Mouse (Mus musculus): ENCODE results near the gene Ulk4. TPM values are rescaled to one million over a fixed set of nuclear protein-coding genes. Genes with fewer than 3 reads are reported as not detected.
"Not testable (repeated sequence)": the region's sequence is repeated elsewhere in the genome, so short reads cannot be mapped to it uniquely, and the experiment has no call there.

Ulk4 gene
- polyA plus RNA-seq, 1 experiment = 7.3 TPM

DNA sequence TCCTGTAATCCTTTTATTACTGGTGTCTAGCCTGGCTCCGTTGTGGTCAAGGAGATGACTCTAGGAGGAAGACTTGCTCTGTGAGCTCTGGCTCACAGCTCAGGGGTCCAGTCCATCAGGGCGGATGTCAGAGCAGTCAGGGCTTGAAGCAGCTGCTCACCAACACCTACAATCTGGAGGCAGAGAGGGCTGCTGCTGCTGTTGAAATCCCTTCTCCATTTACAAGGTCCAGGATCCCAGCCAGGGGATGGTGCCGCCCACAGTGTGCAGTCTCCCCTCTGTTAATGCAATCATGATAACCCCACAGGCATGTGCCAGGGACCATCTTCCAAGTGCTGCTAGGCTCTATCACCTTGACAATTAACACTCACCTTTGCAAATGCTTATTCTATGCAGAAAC is 220.5 kb downstream of the Ulk4 start:
- TF ChIP-seq CTCF (IDR thresholded peaks at IDR 0.05; ENCODE audit: extremely low read depth, insufficient read depth, low read length) (no peak), POLR2A (IDR thresholded peaks at IDR 0.05; ENCODE audit: extremely low read depth, insufficient read depth, low read length) (no peak)
- Histone ChIP-seq H3K4me3 (ENCODE audit: insufficient read depth, low read length) (no peak overlapping the region), H3K4me1 (ENCODE audit: control insufficient read depth, insufficient read depth, low read length) (no peaks in the 10 kb centered on the region), H3K27ac (ENCODE audit: insufficient read depth, low read length) (no peak overlapping the region)

DNA sequence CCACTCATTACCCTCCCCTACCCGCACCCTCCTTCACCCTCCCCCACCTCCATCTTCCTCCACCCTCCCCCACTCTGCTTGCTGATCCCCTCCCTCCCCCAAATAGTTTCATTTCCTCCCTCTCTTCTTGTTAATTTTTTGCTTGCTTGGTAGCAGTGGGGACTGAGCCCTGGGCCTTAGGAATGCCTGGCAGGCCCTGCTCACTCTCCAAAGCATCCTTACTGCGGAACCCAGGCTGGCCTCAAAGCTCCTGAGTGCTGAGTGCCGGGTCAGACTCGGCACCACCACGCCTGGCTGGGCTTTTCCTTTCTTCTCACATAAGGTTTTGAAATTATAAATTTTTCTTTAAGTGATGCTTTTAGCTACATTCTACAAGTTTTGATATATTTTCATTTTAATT is 221.0 kb downstream of the Ulk4 start:
- Histone ChIP-seq H3K4me1 (ENCODE audit: control insufficient read depth, insufficient read depth, low read length) (no peaks in the 10 kb centered on the region), H3K27ac (ENCODE audit: insufficient read depth, low read length) (no peak overlapping the region)
- no peak for TF ChIP-seq CTCF (IDR thresholded peaks at IDR 0.05; ENCODE audit: extremely low read depth, insufficient read depth, low read length)

DNA sequence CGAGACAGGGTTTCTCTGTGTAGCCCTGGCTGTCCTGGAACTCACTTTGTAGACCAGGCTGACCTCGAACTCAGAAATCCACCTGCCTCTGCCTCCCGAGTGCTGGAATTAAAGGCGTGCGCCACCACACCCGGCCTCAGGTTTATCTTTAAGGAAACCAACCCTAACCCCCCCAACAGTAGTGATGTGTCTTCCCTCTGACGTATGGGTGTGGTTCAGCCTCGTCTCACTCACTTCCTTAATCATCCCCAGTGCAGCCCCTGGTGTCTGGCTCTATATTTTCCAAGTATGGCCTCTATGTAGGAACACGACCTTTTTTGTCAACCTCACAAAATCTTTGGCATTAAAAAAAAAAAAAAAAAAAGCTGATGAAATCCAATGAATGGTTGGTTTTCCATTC is 231.3 kb downstream of the Ulk4 start:
- not testable (repeated sequence) for H3K4me1 ChIP-seq (ENCODE audit: control insufficient read depth, insufficient read depth, low read length); H3K4me3 ChIP-seq (ENCODE audit: insufficient read depth, low read length)

More for the DNA sequence above, 221.0 kb downstream of the Ulk4 start:
- no peak overlapping the region for H3K4me3 ChIP-seq (ENCODE audit: insufficient read depth, low read length)

DNA sequence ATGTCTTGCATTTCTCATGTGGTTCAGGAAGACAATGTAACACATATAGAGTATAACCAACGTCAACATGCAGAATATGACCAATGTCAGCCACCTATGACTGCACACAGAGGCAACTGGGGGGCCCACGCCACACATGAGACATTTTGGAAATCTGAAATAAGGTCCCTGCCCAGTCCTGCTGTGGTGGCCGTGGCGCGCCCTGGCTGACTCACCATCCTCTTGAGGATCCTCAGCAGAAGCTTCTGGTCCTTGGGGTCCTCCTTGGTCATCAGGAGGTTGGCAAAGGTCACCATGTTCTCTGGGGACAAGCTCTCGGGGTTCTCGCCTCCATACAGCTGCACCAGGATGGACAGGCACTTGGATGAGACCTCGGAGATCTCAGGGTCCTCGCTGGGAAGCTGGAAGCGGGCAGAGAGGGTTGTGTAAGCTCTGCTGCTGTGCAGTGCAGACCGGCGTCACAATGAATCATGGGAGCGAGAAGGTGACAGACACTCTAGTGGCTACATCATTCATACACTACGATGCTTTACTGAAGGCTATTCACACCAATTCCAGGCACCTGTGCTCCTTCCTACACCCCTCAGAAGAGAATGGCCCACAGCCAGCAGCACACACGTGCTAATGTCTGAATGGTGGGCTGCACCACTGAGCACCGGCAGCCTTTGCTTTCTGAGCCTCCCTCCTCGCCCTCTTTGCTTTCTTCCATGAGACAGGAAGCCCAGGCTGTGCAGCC is 232.4 kb downstream of the Ulk4 start:
- H3K4me3 ChIP-seq (ENCODE audit: insufficient read depth, low read length) = no peak overlapping the region
- H3K27ac ChIP-seq (ENCODE audit: insufficient read depth, low read length) = no peak overlapping the region
- TF ChIP-seq POLR2A (IDR thresholded peaks at IDR 0.05; ENCODE audit: extremely low read depth, insufficient read depth, low read length) (no peak), CTCF (IDR thresholded peaks at IDR 0.05; ENCODE audit: extremely low read depth, insufficient read depth, low read length) (no peak)
- peaks cover 3% of the 10 kb centered on the region for H3K4me1 ChIP-seq (ENCODE audit: control insufficient read depth, insufficient read depth, low read length)

More for the DNA sequence above, 231.3 kb downstream of the Ulk4 start:
- H3K27ac ChIP-seq (ENCODE audit: insufficient read depth, low read length) = not testable (repeated sequence)

DNA sequence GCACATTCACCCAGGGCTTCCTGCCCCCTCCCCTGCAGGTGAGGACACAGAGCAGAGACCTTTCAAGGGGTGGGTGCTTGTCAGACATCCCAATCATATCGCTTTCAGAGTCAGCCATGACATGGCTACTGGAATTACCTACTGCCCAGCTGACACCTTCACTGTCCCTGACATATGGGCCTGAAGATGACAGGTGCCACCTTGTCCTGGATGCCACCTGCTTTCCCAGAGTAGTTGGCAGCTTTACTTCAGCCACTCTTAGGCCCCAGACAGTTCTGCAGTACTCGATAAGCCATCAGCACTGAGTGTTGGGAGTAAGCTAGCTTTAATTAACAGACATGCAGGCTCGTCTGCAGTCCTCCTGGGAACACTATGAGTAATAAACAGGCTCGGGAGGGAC is 234.0 kb downstream of the Ulk4 start:
- no peak overlapping the region for H3K4me3 ChIP-seq (ENCODE audit: insufficient read depth, low read length)
- H3K4me1 ChIP-seq (ENCODE audit: control insufficient read depth, insufficient read depth, low read length) = peaks cover 3% of the 10 kb centered on the region
- no peak overlapping the region for H3K27ac ChIP-seq (ENCODE audit: insufficient read depth, low read length)
- no peak for TF ChIP-seq POLR2A (IDR thresholded peaks at IDR 0.05; ENCODE audit: extremely low read depth, insufficient read depth, low read length)
- TF ChIP-seq CTCF (IDR thresholded peaks at IDR 0.05; ENCODE audit: extremely low read depth, insufficient read depth, low read length) = no peak

DNA sequence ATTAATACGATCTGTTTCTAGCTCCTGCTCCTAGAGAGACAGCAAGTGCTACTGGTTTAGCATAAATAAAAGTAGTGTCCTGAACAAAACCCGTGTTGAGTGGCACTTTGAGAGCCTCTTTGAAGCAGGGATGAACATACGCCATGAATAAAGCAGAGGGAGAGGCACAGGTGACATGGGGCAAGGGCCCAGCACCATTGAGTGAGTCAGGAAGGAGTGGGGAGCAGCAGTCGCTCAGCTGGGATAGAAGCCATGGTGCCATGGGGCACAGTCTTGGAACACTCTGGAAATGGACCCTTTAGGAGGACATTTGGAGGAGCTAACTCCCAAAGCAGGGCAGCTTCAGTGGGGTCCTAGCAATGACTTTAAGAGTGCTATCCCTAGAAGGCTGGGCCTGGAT is 238.6 kb downstream of the Ulk4 start:
- Histone ChIP-seq H3K27ac (ENCODE audit: insufficient read depth, low read length) (no peak overlapping the region), H3K4me1 (ENCODE audit: control insufficient read depth, insufficient read depth, low read length) (no peaks in the 10 kb centered on the region), H3K4me3 (ENCODE audit: insufficient read depth, low read length) (no peak overlapping the region)
- TF ChIP-seq CTCF (IDR thresholded peaks at IDR 0.05; ENCODE audit: extremely low read depth, insufficient read depth, low read length) (no peak), POLR2A (IDR thresholded peaks at IDR 0.05; ENCODE audit: extremely low read depth, insufficient read depth, low read length) (no peak)

DNA sequence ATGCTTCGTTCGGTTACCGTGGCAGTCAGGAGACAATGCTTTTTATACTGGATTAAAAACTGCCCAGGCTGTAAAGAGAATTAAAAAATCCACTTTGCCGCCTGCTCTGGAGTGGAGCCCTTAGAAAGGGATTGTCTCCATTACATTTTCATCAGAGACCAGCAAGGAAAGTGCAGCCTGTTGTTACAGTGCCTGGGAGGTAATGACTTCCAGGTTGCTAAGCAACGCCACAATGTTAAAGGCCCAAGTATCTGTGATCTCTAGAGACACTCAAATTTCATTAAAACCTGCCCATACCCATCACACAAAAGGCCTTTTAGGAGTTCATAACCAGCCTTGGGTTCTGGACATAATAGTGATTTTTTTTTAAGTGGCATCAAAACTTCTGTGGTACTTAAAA is 239.0 kb downstream of the Ulk4 start:
- TF ChIP-seq POLR2A (IDR thresholded peaks at IDR 0.05; ENCODE audit: extremely low read depth, insufficient read depth, low read length) = no peak
- Histone ChIP-seq H3K4me1 (ENCODE audit: control insufficient read depth, insufficient read depth, low read length) (no peaks in the 10 kb centered on the region), H3K4me3 (ENCODE audit: insufficient read depth, low read length) (no peak overlapping the region), H3K27ac (ENCODE audit: insufficient read depth, low read length) (no peak overlapping the region)

DNA sequence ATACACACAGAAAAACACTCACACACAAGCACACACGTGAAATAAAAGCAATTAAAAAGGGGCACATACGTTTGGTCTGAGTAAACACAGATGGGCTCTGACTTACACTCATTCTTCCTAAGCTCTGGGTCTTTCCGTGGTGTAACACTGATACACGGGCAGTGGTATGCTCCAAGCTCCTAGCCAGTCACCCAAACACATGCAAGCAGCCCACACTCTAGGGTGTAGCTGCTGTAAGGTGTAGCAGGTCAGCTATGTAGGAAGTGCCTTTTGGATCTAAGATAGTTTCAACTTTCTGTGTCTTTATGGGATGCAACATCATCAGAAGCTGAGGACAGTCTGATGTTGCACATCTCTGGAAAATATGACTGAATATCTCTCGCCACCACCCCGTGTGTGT is 241.7 kb downstream of the Ulk4 start:
- H3K4me1 ChIP-seq (ENCODE audit: control insufficient read depth, insufficient read depth, low read length) = no peaks in the 10 kb centered on the region

DNA sequence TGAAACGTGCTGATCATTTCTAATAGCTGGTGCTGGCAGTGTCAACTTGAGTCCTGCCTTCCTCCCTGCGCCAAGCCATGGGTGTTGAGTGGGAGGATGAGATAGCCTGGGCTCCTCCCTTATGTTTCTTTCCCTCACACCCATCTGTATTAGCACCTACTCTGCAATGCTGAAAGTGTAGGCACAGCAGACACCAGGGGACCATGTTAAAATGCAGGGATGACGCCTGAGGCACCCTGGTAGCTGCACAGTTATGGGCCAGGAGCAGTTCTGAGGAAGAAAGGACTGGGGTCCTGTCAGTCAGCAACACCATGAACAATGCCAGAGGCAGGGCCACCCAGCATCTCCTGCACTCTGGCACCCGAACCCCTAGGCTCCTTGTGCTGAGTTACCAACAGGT is 243.4 kb downstream of the Ulk4 start:
- TF ChIP-seq POLR2A (IDR thresholded peaks at IDR 0.05; ENCODE audit: extremely low read depth, insufficient read depth, low read length) = no peak
- TF ChIP-seq CTCF (IDR thresholded peaks at IDR 0.05; ENCODE audit: extremely low read depth, insufficient read depth, low read length) = no peak
- Histone ChIP-seq H3K4me1 (ENCODE audit: control insufficient read depth, insufficient read depth, low read length) (no peaks in the 10 kb centered on the region), H3K27ac (ENCODE audit: insufficient read depth, low read length) (no peak overlapping the region), H3K4me3 (ENCODE audit: insufficient read depth, low read length) (no peak overlapping the region)

More for the DNA sequence above, 241.7 kb downstream of the Ulk4 start:
- Histone ChIP-seq H3K27ac (ENCODE audit: insufficient read depth, low read length) (no peak overlapping the region), H3K4me3 (ENCODE audit: insufficient read depth, low read length) (no peak overlapping the region)
- TF ChIP-seq POLR2A (IDR thresholded peaks at IDR 0.05; ENCODE audit: extremely low read depth, insufficient read depth, low read length) (no peak), CTCF (IDR thresholded peaks at IDR 0.05; ENCODE audit: extremely low read depth, insufficient read depth, low read length) (no peak)

DNA sequence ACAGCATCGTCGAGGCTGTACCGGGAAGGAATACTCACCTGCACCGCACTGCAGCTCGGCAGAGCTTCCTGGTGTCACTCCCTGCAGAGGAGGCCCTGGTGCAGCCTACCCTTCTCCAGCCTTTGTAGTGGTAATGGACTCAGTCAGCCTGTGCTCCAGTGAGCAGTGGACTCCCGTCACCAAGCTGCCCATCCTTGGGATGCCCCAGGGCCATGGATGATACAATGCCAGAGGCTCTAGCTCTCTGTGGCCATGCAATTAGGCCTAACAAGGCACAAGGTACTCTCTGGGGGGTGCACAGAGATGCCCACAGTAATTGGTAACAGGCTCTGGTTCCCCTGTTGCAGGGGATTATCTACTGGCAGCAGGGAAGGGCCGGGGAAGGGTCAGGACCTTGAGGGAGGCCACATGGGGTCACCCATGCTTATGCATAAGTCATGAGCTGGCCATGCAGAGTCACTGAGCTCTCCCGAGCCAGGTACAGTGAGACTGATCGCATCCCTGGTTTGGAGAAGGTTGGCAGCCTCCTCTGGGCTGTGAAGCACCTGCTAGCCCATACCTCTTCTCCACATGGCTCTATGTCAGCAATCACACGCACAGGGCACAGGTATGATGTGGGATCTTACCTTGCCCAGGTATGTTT is 244.6 kb downstream of the Ulk4 start:
- H3K4me1 ChIP-seq (ENCODE audit: control insufficient read depth, insufficient read depth, low read length) = no peaks in the 10 kb centered on the region
- no peak overlapping the region for H3K27ac ChIP-seq (ENCODE audit: insufficient read depth, low read length)
- no peak overlapping the region for H3K4me3 ChIP-seq (ENCODE audit: insufficient read depth, low read length)
- TF ChIP-seq POLR2A (IDR thresholded peaks at IDR 0.05; ENCODE audit: extremely low read depth, insufficient read depth, low read length) = no peak
- no peak for TF ChIP-seq CTCF (IDR thresholded peaks at IDR 0.05; ENCODE audit: extremely low read depth, insufficient read depth, low read length)
